Mouse (Mus musculus) embryonic fibroblast, embryonic 13.5 days (primary cell): Measurements from ENCODE around the gene Dusp12.

Experiments used
- CTCF ChIP-seq: IDR thresholded peaks from 2 replicates; pipeline ENCODE4 v1.5.1; 2011; ENCODE audit warnings: mild to moderate bottlenecking, control low read depth, low read length, moderate library complexity, borderline replicate concordance; ENCODE audit not compliant: insufficient read depth
- POLR2A ChIP-seq: IDR thresholded peaks from 2 replicates; pipeline ENCODE4 v1.6.1; 2011; ENCODE audit warnings: low read depth, mild to moderate bottlenecking, control low read depth, low read length, moderate library complexity

GRCm38 (mm10) chr1:170929245-170929644 lies 43.9 kb upstream of the Dusp12 start:
- no peak for TF ChIP-seq CTCF
- no peak for TF ChIP-seq POLR2A
